Mouse (Mus musculus): ENCODE data around the gene Atxn1l. TPM values are rescaled to one million over a fixed set of nuclear protein-coding genes. Genes with fewer than 3 reads are reported as not detected.

The Atxn1l gene
- polyA plus RNA-seq, 1 experiment from 2014 or later, result 17.0 TPM

- no peaks in the 10 kb centered on the region for H3K79me2 ChIP-seq (ENCODE audit: inconsistent target)
- WGBS (ENCODE audit: missing documents), result 77% methylated on average over 19 of the region's 20 CpGs
- H3K36me3 ChIP-seq (ENCODE audit: inconsistent target), result no peaks in the 10 kb centered on the region
- H3K4me3 ChIP-seq (ENCODE audit: inconsistent target), result no peak overlapping the region
- H3K27ac ChIP-seq, result no peak overlapping the region
Observed at GRCm38 (mm10) chr8:109751731-109752485, 14.4 kb upstream of the Atxn1l start.

GRCm38 (mm10) chr8:109750699-109751098 lies 13.2 kb upstream of the Atxn1l start:
- WGBS (ENCODE audit: missing documents), result 9% methylated on average over 12 of the region's 12 CpGs
- Histone ChIP-seq H3K27ac (peak overlapping the region; percentile 48), H3K79me2 (ENCODE audit: inconsistent target) (no peaks in the 10 kb centered on the region), H3K36me3 (ENCODE audit: inconsistent target) (no peaks in the 10 kb centered on the region), H3K4me3 (ENCODE audit: inconsistent target) (no peak overlapping the region; the same call in 1 of the 2 replicates)

DNA sequence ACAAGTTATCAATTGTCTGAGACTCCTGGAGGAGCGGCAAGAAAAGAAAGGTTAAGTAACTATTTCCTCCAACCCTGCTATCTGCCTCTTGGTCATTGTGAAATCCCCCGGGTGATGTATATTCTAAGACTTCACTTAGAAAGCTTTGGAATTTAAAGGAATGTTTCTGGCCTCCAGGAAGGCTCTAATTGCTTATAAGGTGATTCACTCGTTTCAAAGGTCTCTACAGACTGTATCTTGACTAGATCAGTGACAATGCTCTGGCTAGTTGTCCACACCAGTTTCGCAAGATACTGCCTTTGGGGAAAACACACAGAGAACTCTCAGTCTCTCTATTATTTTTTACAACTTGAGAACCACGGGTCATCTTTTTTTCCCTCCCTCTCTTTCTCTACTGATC lies 12.7 kb upstream of the Atxn1l start:
- WGBS (ENCODE audit: missing documents), result 12% methylated on average over 5 of the region's 5 CpGs
- no peaks in the 10 kb centered on the region for H3K36me3 ChIP-seq (ENCODE audit: inconsistent target)
- peak overlapping the region; percentile 48 for H3K27ac ChIP-seq
- H3K4me3 ChIP-seq (ENCODE audit: inconsistent target), result no peak overlapping the region; the same call in 1 of the 2 replicates
- H3K79me2 ChIP-seq (ENCODE audit: inconsistent target), result no peaks in the 10 kb centered on the region

GRCm38 (mm10) chr8:109747468-109748199 lies 10.1 kb upstream of the Atxn1l start:
- Histone ChIP-seq H3K4me3 (ENCODE audit: inconsistent target) (no peak overlapping the region), H3K79me2 (ENCODE audit: inconsistent target) (no peaks in the 10 kb centered on the region), H3K36me3 (ENCODE audit: inconsistent target) (no peaks in the 10 kb centered on the region), H3K27ac (no peak overlapping the region)
- 46% methylated on average over 4 of the region's 12 CpGs for WGBS (ENCODE audit: missing documents)

GRCm38 (mm10) chr8:109738049-109738380 lies 476 bp upstream of the Atxn1l start:
- WGBS (ENCODE audit: missing documents), result 100% methylated on average over 1 of the region's 1 CpGs
- H3K4me3 ChIP-seq (ENCODE audit: inconsistent target), result no peak overlapping the region
- peaks cover 6% of the 10 kb centered on the region for H3K36me3 ChIP-seq (ENCODE audit: inconsistent target)
- peaks cover 44% of the 10 kb centered on the region for H3K79me2 ChIP-seq (ENCODE audit: inconsistent target)
- no peak overlapping the region for H3K27ac ChIP-seq

DNA sequence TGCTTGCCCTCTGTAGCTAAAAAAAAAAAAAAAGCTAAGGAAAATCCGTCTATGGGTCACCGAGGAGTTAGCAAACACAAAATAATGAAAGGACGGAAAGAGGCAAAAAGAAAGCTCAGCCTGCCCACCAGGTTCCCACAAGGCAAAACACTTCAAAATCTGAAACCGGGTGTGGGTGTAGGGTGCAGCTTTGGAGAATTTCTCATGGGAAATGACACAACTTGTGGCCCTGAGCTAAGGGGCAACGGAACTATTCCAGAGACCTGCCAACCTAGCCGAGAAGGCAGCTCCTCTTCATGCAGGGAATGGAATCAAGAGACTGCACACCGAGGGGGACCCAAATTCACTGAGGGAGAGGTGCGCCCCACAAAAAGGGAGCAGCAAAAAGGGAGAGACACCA lies 720 bp downstream of the Atxn1l start:
- Histone ChIP-seq H3K36me3 (ENCODE audit: inconsistent target) (peaks cover 18% of the 10 kb centered on the region), H3K27ac (peak overlapping the region; percentile 48), H3K79me2 (ENCODE audit: inconsistent target) (peaks cover 55% of the 10 kb centered on the region), H3K4me3 (ENCODE audit: inconsistent target) (peak overlapping the region; percentile 86)
- 4% methylated on average over 8 of the region's 8 CpGs for WGBS (ENCODE audit: missing documents)

- H3K79me2 ChIP-seq (ENCODE audit: inconsistent target), result peaks cover 61% of the 10 kb centered on the region
- H3K4me3 ChIP-seq (ENCODE audit: inconsistent target), result no peak overlapping the region
- H3K27ac ChIP-seq, result peak overlapping the region; percentile 32
- peaks cover 27% of the 10 kb centered on the region for H3K36me3 ChIP-seq (ENCODE audit: inconsistent target)
- 78% methylated on average over 3 of the region's 3 CpGs for WGBS (ENCODE audit: missing documents)
Observed at GRCm38 (mm10) chr8:109734018-109734417, 3.5 kb downstream of the Atxn1l start.

- Histone ChIP-seq H3K79me2 (ENCODE audit: inconsistent target) (peaks cover 47% of the 10 kb centered on the region), H3K27ac (no peak overlapping the region), H3K36me3 (ENCODE audit: inconsistent target) (peaks cover 27% of the 10 kb centered on the region), H3K4me3 (ENCODE audit: inconsistent target) (no peak overlapping the region)
- WGBS (ENCODE audit: missing documents), result 84% methylated on average over 3 of the region's 3 CpGs
Observed at GRCm38 (mm10) chr8:109731012-109731411, 6.5 kb downstream of the Atxn1l start.

DNA sequence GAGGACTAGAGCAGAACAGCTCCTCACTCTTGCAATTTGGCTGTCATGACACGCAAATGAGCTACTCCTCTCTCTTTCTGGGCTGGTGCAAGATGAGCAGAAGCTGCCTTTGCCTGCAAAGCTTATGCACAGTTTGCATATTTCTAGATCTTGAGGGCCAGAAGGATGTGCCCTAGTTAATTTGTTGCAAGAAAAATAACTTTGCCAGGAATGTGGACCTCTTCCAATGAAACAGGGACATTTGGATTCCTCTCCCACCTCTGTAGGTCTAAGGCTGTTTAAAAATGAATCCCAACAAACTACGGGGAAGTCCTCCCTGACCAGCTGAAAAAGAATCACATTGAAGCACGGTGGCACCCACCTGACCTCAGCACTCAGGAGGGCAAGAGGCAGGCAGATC lies 12.4 kb downstream of the Atxn1l start:
- H3K79me2 ChIP-seq (ENCODE audit: inconsistent target), result no peaks in the 10 kb centered on the region
- H3K27ac ChIP-seq, result no peak overlapping the region
- H3K4me3 ChIP-seq (ENCODE audit: inconsistent target), result no peak overlapping the region
- H3K36me3 ChIP-seq (ENCODE audit: inconsistent target), result peaks cover 53% of the 10 kb centered on the region
- 91% methylated on average over 3 of the region's 3 CpGs for WGBS (ENCODE audit: missing documents)

DNA sequence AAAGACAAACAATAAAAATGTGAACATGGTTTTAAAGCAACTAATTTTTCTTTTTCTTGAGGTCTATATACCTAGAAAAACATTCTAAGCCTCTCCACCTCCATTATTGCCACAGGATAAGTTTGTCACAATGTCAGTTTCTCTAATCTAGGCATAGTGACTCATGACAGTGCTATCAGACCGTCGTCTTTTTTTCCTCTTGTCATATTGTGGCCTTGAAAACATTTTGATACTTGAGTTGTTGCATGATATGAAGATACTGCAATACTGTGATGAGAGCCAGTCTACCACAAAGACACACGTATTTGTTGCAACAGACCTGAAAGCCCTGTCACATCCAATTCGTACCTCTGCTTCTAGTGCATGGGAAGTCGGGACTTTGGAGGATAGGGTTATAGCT lies 22.6 kb downstream of the Atxn1l start:
- Histone ChIP-seq H3K36me3 (ENCODE audit: inconsistent target) (peaks cover 89% of the 10 kb centered on the region), H3K79me2 (ENCODE audit: inconsistent target) (no peaks in the 10 kb centered on the region), H3K4me3 (ENCODE audit: inconsistent target) (no peak overlapping the region), H3K27ac (no peak overlapping the region)
- 93% methylated on average over 5 of the region's 5 CpGs for WGBS (ENCODE audit: missing documents)

DNA sequence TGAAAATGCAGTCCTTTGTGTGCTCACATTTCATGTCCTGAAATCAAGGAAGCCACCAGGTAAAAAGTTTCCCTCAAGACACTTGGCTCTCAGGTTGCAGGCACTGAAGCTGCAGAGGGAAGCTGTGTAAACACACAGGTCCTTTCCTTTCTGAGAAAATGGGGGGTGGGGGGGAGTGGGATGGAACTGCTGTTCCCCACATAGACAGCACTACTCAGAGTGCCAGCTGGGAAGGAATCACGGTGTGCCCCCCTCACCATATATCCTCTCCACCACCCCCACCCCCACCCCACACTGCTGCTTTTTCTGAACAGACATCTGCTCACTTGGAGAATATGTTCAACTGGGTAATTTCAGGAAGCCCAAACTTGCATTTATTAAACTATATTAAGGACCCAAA lies 25.0 kb downstream of the Atxn1l start:
- Histone ChIP-seq H3K36me3 (ENCODE audit: inconsistent target) (peaks cover 89% of the 10 kb centered on the region), H3K4me3 (ENCODE audit: inconsistent target) (no peak overlapping the region), H3K27ac (no peak overlapping the region), H3K79me2 (ENCODE audit: inconsistent target) (no peaks in the 10 kb centered on the region)
- no CpG with 5 or more reads among the region's 1 CpGs for WGBS (ENCODE audit: missing documents)

GRCm38 (mm10) chr8:109707921-109708320 lies 29.6 kb downstream of the Atxn1l start:
- no peak overlapping the region for H3K27ac ChIP-seq
- H3K36me3 ChIP-seq (ENCODE audit: inconsistent target), result peaks cover 49% of the 10 kb centered on the region
- no peaks in the 10 kb centered on the region; the same call in 1 of the 2 replicates for H3K79me2 ChIP-seq (ENCODE audit: inconsistent target)
- H3K4me3 ChIP-seq (ENCODE audit: inconsistent target), result no peak overlapping the region
- WGBS (ENCODE audit: missing documents), result 93% methylated on average over 4 of the region's 4 CpGs

- Histone ChIP-seq H3K36me3 (ENCODE audit: inconsistent target) (peaks cover 40% of the 10 kb centered on the region), H3K79me2 (ENCODE audit: inconsistent target) (no peaks in the 10 kb centered on the region; the same call in 1 of the 2 replicates), H3K4me3 (ENCODE audit: inconsistent target) (no peak overlapping the region), H3K27ac (no peak overlapping the region)
- 11% methylated on average over 2 of the region's 2 CpGs for WGBS (ENCODE audit: missing documents)
Observed at GRCm38 (mm10) chr8:109706874-109707237, 30.7 kb downstream of the Atxn1l start.

DNA sequence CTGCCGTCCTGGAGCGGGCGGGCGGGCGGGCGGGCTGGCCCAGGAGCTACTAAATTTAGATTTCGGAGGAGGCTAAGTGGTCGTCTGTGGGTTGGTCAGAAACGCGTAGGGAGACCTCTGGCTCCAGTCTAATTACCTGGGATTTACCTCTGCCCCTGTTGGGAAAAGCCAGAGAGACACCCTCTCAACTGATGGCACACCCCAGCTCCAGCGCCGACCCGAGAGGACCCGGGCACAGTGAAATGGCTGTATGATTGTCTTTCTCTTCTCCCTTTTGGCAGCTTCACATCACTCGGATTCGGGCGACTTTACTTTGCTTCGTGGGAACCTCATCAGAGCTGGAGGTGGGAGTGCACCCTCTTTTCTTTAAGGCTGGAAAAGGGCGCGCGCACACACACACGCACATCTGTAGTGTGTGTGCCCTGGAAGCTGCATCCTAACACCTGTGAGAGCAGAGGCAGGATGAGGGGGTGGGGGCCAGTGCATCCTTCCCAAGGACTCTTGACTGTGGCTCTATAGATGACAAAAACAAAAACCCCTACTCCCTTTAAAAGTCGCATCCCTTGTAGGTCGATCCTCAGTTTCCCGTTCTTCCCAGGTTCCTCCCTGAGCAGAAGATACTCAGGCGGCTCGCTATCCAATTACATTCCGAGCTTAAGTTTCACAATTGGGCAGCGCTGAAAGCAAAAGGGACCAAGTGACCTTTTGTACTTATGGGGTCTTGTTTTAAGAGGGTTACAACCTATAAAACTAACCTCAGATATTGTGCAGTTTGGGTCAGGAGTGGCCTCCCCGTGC lies 31.3 kb downstream of the Atxn1l start:
- H3K4me3 ChIP-seq (ENCODE audit: inconsistent target), result peak overlapping the region; percentile 45
- no peaks in the 10 kb centered on the region; the same call in 1 of the 2 replicates for H3K79me2 ChIP-seq (ENCODE audit: inconsistent target)
- H3K36me3 ChIP-seq (ENCODE audit: inconsistent target), result peaks cover 34% of the 10 kb centered on the region
- no peak overlapping the region for H3K27ac ChIP-seq
- WGBS (ENCODE audit: missing documents), result 13% methylated on average over 30 of the region's 30 CpGs

Data from macrophage (primary cell).